Mouse (Mus musculus) embryonic facial prominence, embryonic 10.5 days (tissue): ENCODE data around the gene Dda1. TPM values are rescaled to one million over a fixed set of nuclear protein-coding genes. Genes with fewer than 3 reads are reported as not detected.

ENCODE experiments used
- DNase-seq: peaks from one replicate; pipeline ENCODE4 v3.0.0-alpha.2; 2017; ENCODE audit warnings: low spot score
- H3K27ac ChIP-seq: fragments of 300-500 bp; sonication (generic); replicated peaks from 2 replicates; pipeline ENCODE4 v1.5.1; 2016; ENCODE audit warnings: mild to moderate bottlenecking
- H3K27me3 ChIP-seq: fragments of 300-500 bp; sonication (generic); replicated peaks from 2 replicates; pipeline ENCODE4 v1.6.1; 2016; ENCODE audit warnings: low read depth, mild to moderate bottlenecking; ENCODE audit not compliant: poor library complexity, severe bottlenecking
- H3K36me3 ChIP-seq: fragments of 300-500 bp; sonication (generic); replicated peaks from 2 replicates; pipeline ENCODE4 v1.6.1; 2016; ENCODE audit warnings: mild to moderate bottlenecking, moderate library complexity
- H3K4me1 ChIP-seq: fragments of 300-500 bp; sonication (generic); 2 replicates; pipeline ENCODE4 v1.6.1; 2016
- H3K4me3 ChIP-seq: fragments of 300-500 bp; sonication (generic); 2 replicates; pipeline ENCODE4 v1.5.1; 2016; ENCODE audit warnings: mild to moderate bottlenecking, moderate library complexity
- H3K9me3 ChIP-seq: fragments of 300-500 bp; sonication (generic); 2 replicates; pipeline ENCODE4 v1.6.1; 2016; ENCODE audit warnings: mild to moderate bottlenecking
- WGBS: fragments of 180-500 bp; shearing (Covaris S2); methylation state at CpG from one replicate; pipeline ENCODE4 v1.1.7; 2016; 5-methylcytosine and 5-hydroxymethylcytosine counted together
- polyA plus RNA-seq: library from polyadenylated mRNA; unstranded; fragments of >200 nt; fragmentation: Nextera tagmentation; extraction: Ambion mirVana; gene quantifications from 2 replicates; pipeline ENCODE4 v1.2.1, GENCODE M21; 2016

Gene Dda1
- polyA plus RNA-seq, 1 experiment from 2014 or later, result 131 TPM

GRCm38 (mm10) chr8:71461152-71461840 lies 7.7 kb upstream of the Dda1 start:
- Histone ChIP-seq H3K4me1 (peaks cover 48% of the 10 kb centered on the region), H3K9me3 (no peaks in the 10 kb centered on the region), H3K36me3 (peaks cover 60% of the 10 kb centered on the region), H3K27me3 (peaks cover 20% of the 10 kb centered on the region), H3K4me3 (peak overlapping the region; percentile 90), H3K27ac (no peak overlapping the region)
- no peak for DNase-seq
- 75% methylated on average over 47 of the region's 47 CpGs for whole genome bisulfite sequencing

DNA sequence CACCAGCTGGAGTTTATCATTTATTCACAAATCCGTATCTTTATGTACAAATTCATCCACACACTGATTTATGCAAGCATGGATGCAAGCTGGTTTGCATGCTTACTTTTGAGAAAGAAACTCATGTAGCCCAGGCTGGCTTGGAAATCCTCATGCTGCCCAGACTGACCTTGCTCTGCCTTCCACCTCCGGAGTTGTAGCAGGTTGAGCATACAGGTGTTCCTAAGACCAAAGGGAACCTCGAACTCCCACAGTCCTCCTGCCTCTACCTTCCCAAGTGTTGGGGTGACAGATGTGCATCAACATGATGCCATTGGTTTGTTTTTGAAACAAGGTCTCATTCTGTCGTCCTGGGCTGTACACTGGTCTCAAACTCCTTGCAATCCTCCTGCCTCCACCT lies 6.8 kb upstream of the Dda1 start:
- H3K27me3 ChIP-seq, result peaks cover 20% of the 10 kb centered on the region
- peak overlapping the region; percentile 90 for H3K4me3 ChIP-seq
- no peak for DNase-seq
- 75% methylated on average over 4 of the region's 4 CpGs for WGBS
- H3K27ac ChIP-seq, result 0 out of 2 replicates have a peak overlapping the region, but pooled peaks have one; percentile 87
- peaks cover 43% of the 10 kb centered on the region for H3K4me1 ChIP-seq
- no peaks in the 10 kb centered on the region for H3K9me3 ChIP-seq
- H3K36me3 ChIP-seq, result peaks cover 59% of the 10 kb centered on the region

GRCm38 (mm10) chr8:71462786-71463185 lies 6.2 kb upstream of the Dda1 start:
- H3K27ac ChIP-seq, result peak overlapping the region; percentile 87

DNA sequence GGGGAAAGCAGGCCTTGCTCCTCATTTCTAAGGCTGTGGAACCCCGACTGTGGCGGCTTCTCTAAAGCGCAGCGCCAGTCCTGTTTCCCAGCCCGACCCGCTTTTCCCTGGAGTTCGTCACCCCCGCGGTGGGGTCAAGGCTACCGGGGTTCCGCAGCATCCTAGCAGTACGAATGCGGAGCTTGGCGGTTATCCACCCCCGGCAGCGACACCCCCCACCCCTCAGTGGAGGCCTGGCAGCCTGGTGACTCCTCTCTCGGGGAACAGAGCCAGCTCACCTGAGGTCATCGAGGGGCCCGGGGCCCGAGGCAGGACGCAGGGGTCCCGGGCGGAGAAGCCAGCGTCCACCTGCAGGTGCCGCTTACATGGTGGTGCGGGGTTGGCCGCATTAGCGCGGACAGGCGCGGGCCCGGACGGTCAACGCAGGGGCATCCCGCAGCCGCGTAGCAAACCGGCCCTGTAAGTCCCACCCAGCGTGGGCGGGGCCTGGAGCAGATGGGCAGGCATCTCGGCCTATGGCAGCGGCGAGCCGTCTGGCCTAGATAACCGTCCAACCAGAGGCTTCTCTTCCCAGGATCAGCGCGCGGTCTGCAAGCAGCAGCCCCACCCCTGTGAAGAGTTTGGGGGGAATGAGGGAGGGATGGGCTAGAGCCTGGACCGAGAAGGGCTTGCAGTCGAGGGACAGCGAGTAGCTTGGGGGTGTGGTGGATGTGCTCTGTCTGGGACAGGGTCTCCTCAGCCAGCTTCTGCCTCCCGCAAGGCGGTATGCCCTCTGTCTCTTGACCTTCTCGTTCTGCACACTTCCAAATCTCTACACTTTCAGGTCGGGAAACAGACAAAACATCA lies 5.6 kb upstream of the Dda1 start, which contains the start of gene Abhd8:
Gene Abhd8, minus strand, starts transcription at position 468 of the 846 bp plus-strand sequence.
- peaks cover 43% of the 10 kb centered on the region for H3K4me1 ChIP-seq
- no peaks in the 10 kb centered on the region for H3K9me3 ChIP-seq
- H3K4me3 ChIP-seq, result peak within 1 kb of the TSS; percentile 90
- peaks cover 49% of the 10 kb centered on the region for H3K36me3 ChIP-seq
- H3K27me3 ChIP-seq, result peaks cover 20% of the 10 kb centered on the region
- 1% methylated on average over 55 of the region's 55 CpGs for WGBS
- peak; percentile 97 for DNase-seq
- peak within 1 kb of the TSS; percentile 87 for H3K27ac ChIP-seq

More at GRCm38 (mm10) chr8:71462786-71463185, 6.2 kb upstream of the Dda1 start:
- peak; percentile 69 for DNase-seq
- H3K9me3 ChIP-seq, result no peaks in the 10 kb centered on the region
- 9% methylated on average over 16 of the region's 16 CpGs for WGBS
- peak overlapping the region; percentile 90 for H3K4me3 ChIP-seq
- peaks cover 56% of the 10 kb centered on the region for H3K36me3 ChIP-seq
- peaks cover 43% of the 10 kb centered on the region for H3K4me1 ChIP-seq
- H3K27me3 ChIP-seq, result peaks cover 20% of the 10 kb centered on the region

GRCm38 (mm10) chr8:71464513-71465500 lies 4.2 kb upstream of the Dda1 start, which contains the start of gene Mrpl34:
Mrpl34 (plus strand) TSS chr8:71464959.
- DNase-seq, result peak; percentile 97
- H3K4me1 ChIP-seq, result peaks cover 49% of the 10 kb centered on the region
- WGBS, result under 1% methylated on average over 59 of the region's 59 CpGs
- H3K27ac ChIP-seq, result peak within 1 kb of the TSS; percentile 87
- peak within 1 kb of the TSS; percentile 90 for H3K4me3 ChIP-seq
- peaks cover 35% of the 10 kb centered on the region for H3K36me3 ChIP-seq
- H3K9me3 ChIP-seq, result no peaks in the 10 kb centered on the region
- peaks cover 20% of the 10 kb centered on the region for H3K27me3 ChIP-seq

GRCm38 (mm10) chr8:71465733-71466132 lies 3.3 kb upstream of the Dda1 start:
- Histone ChIP-seq H3K4me1 (peaks cover 58% of the 10 kb centered on the region), H3K27me3 (peaks cover 19% of the 10 kb centered on the region), H3K27ac (peak overlapping the region; percentile 87; the same call in 1 of the 2 replicates), H3K9me3 (no peaks in the 10 kb centered on the region), H3K4me3 (peak overlapping the region; percentile 90), H3K36me3 (peaks cover 34% of the 10 kb centered on the region)
- WGBS, result 83% methylated on average over 8 of the region's 8 CpGs
- no peak for DNase-seq

GRCm38 (mm10) chr8:71466198-71466597 lies 2.8 kb upstream of the Dda1 start:
- 92% methylated on average over 5 of the region's 5 CpGs for WGBS
- no peak for DNase-seq
- Histone ChIP-seq H3K27me3 (peaks cover 15% of the 10 kb centered on the region), H3K9me3 (no peaks in the 10 kb centered on the region), H3K27ac (no peak overlapping the region), H3K4me3 (0 out of 2 replicates have a peak overlapping the region, but pooled peaks have one; percentile 90), H3K36me3 (peaks cover 34% of the 10 kb centered on the region), H3K4me1 (peaks cover 60% of the 10 kb centered on the region)

- Histone ChIP-seq H3K27ac (no peak overlapping the region), H3K36me3 (peaks cover 37% of the 10 kb centered on the region), H3K4me1 (peaks cover 51% of the 10 kb centered on the region), H3K9me3 (no peaks in the 10 kb centered on the region), H3K27me3 (peaks cover 5% of the 10 kb centered on the region; the same call in 1 of the 2 replicates), H3K4me3 (peak overlapping the region; percentile 16; the same call in 1 of the 2 replicates)
- no peak for DNase-seq
- 91% methylated on average over 2 of the region's 2 CpGs for WGBS
Observed at GRCm38 (mm10) chr8:71467201-71467600, 1.8 kb upstream of the Dda1 start.

DNA sequence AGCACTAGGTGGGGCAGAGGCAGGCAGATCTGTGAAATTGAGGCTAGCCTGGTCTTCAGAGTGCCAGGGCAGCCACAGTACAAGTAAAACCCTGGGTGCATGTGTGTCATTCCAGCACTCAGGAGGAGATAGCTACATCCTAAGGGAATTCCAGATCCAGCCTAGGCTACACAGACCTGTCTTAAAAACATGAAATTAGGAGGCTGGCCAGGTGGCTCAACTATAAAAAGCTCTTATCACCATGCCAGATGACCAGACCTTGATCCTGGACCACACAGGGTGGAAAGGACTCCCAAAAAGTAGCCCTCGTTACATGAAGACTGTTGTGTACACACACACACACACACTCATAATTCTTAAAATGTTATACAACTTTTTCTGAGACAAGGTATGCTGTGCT lies 998 bp upstream of the Dda1 start:
- 90% methylated on average over 1 of the region's 1 CpGs for WGBS
- Histone ChIP-seq H3K4me3 (no peak overlapping the region), H3K27me3 (no peaks in the 10 kb centered on the region), H3K27ac (no peak overlapping the region), H3K9me3 (no peaks in the 10 kb centered on the region), H3K4me1 (peaks cover 43% of the 10 kb centered on the region), H3K36me3 (peaks cover 45% of the 10 kb centered on the region)
- no peak for DNase-seq

- no peaks in the 10 kb centered on the region for H3K27me3 ChIP-seq
- H3K9me3 ChIP-seq, result no peaks in the 10 kb centered on the region
- peaks cover 28% of the 10 kb centered on the region for H3K4me1 ChIP-seq
- peaks cover 59% of the 10 kb centered on the region for H3K36me3 ChIP-seq
- peak overlapping the region; percentile 99 for H3K4me3 ChIP-seq
- whole genome bisulfite sequencing, result under 1% methylated on average over 24 of the region's 24 CpGs
- peak; percentile 70 for DNase-seq
- peak overlapping the region; percentile 92 for H3K27ac ChIP-seq
Observed at GRCm38 (mm10) chr8:71469411-71469810, 412 bp downstream of the Dda1 start.

DNA sequence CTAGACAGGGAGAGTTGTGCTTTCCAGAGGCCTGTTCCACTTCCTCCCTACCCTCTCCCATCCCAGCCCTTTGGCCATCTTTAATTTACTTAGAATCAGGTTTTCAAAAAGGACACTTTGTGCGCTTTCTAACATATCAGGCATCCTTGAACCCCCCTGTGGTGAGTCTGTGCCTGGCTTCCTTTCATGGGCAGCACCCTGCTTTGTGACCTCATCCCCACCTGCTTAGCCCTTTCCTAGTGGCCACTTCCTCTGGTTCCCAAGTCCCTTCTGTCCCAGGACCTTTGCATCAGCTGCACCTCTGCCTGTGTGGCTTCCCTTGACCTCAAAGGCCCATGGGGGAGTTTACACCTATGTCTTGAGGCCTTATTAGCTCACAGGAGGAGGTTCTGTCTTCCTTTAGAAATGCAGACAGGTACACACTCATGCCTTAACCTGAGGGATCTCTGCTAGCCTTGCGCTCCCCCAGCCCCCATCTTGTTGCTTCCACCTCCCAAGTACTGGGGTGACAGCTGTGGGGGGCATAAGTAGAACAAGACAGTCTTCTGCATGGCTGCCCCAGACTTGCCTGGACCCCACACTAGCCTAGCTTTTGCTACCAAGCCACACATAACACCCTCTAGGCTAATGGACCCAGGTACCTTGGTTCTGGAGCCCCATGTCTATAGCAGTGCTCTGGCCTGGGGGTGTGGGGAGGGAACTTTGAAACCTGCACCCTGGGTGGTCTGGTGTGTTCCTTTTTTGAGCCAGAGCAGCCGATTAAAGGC lies 1.3 kb downstream of the Dda1 start:
- peaks cover 25% of the 10 kb centered on the region for H3K4me1 ChIP-seq
- H3K36me3 ChIP-seq, result peaks cover 68% of the 10 kb centered on the region
- H3K27ac ChIP-seq, result peak overlapping the region; percentile 92; the same call in 1 of the 2 replicates
- peak overlapping the region; percentile 99 for H3K4me3 ChIP-seq
- no peaks in the 10 kb centered on the region for H3K27me3 ChIP-seq
- DNase-seq, result no peak
- WGBS, result 88% methylated on average over 3 of the region's 3 CpGs
- H3K9me3 ChIP-seq, result no peaks in the 10 kb centered on the region
